Mouse (Mus musculus) heart, postnatal 0 days (tissue): ENCODE measurements around the gene 4930505A04Rik. TPM values are rescaled to one million over a fixed set of nuclear protein-coding genes. Genes with fewer than 3 reads are reported as not detected.

Experiments
- ATAC-seq: fragments of 200-750 bp; cut with Nextera tagmentation; 2 replicates; pipeline ENCODE4 v1.8.0; 2017; ENCODE audit warnings: low read depth, moderate number of reproducible peaks, moderate library complexity; ENCODE audit not compliant: insufficient read depth
- DNase-seq: peaks from one replicate; pipeline ENCODE4 v3.0.0-alpha.2; 2016; ENCODE audit warnings: low spot score
- H3K27ac ChIP-seq: fragments of 300-500 bp; sonication (generic); 2 replicates; pipeline ENCODE4 v1.5.1; 2014; ENCODE audit warnings: low read depth, mild to moderate bottlenecking
- H3K27me3 ChIP-seq: fragments of 300-500 bp; sonication (generic); 2 replicates; pipeline ENCODE4 v1.6.1; 2014; ENCODE audit warnings: low read length, mixed read lengths; ENCODE audit not compliant: control insufficient read depth, insufficient read depth
- H3K36me3 ChIP-seq: fragments of 300-500 bp; sonication (generic); replicated peaks from 2 replicates; pipeline ENCODE4 v1.6.1; 2014; ENCODE audit warnings: low read length, mixed read lengths; ENCODE audit not compliant: control insufficient read depth, insufficient read depth
- H3K4me1 ChIP-seq: fragments of 300-500 bp; sonication (generic); 2 replicates; pipeline ENCODE4 v1.6.1; 2014; ENCODE audit warnings: antibody characterized with exemption; ENCODE audit not compliant: control insufficient read depth, insufficient read depth
- H3K4me2 ChIP-seq: fragments of 300-500 bp; sonication (generic); 2 replicates; pipeline ENCODE4 v1.6.1; 2014; ENCODE audit warnings: low read depth, mild to moderate bottlenecking, low read length, moderate library complexity
- H3K4me3 ChIP-seq: fragments of 300-500 bp; sonication (generic); 2 replicates; pipeline ENCODE4 v1.5.1; 2014; ENCODE audit warnings: low read depth, low read length
- H3K9ac ChIP-seq: fragments of 300-500 bp; sonication (generic); replicated peaks from 2 replicates; pipeline ENCODE4 v1.6.1; 2014; ENCODE audit warnings: low read depth, low read length, mixed read lengths
- H3K9me3 ChIP-seq: fragments of 300-500 bp; sonication (generic); replicated peaks from 2 replicates; pipeline ENCODE4 v1.6.1; 2016; ENCODE audit warnings: low read length; ENCODE audit not compliant: control insufficient read depth
- CTCF ChIP-seq: IDR thresholded peaks from 2 replicates; pipeline ENCODE4 v1.5.1; 2016; ENCODE audit warnings: antibody characterized with exemption, control low read depth, low read depth
- EP300 ChIP-seq: IDR thresholded peaks from 2 replicates; pipeline ENCODE4 v1.6.1; 2016; ENCODE audit warnings: antibody characterized with exemption, low read depth
- WGBS: fragments of 180-500 bp; shearing (Covaris S2); extraction: QIAGEN DNeasy Blood & Tissue Kit; methylation state at CpG from one replicate; pipeline ENCODE4 v1.1.7; 2014; 5-methylcytosine and 5-hydroxymethylcytosine counted together
- polyA plus RNA-seq: library from polyadenylated mRNA; unstranded; fragments of >200 nt; fragmentation: Nextera tagmentation; extraction: Ambion mirVana; gene quantifications from 2 replicates; pipeline ENCODE4 v1.2.1, GENCODE M21; 2015
- total RNA-seq: library from RNA; depleted of rRNA; stranded (reverse); fragments of >200 nt; gene quantifications from 2 replicates; pipeline ENCODE4 v1.2.3, GENCODE M21; 2014; ENCODE audit warnings: low replicate concordance

4930505A04Rik gene
- total and polyA plus RNA-seq, 2 experiments from 2014 or later: not detected

- ATAC-seq (no peak), DNase-seq (no peak)
- no peaks in the 10 kb centered on the region for H3K4me1 ChIP-seq
- no peak overlapping the region for H3K9ac ChIP-seq
- no peak overlapping the region for H3K4me3 ChIP-seq
- no peak overlapping the region for H3K4me2 ChIP-seq
- no peaks in the 10 kb centered on the region for H3K27me3 ChIP-seq
- H3K36me3 ChIP-seq: no peaks in the 10 kb centered on the region
- TF ChIP-seq CTCF (no peak), EP300 (no peak)
- no peak overlapping the region for H3K27ac ChIP-seq
- H3K9me3 ChIP-seq: peaks cover 3% of the 10 kb centered on the region; the same call in 1 of the 2 replicates
These were observed 20.1 kb upstream of the 4930505A04Rik start for GRCm38 (mm10) chr11:30491515-30492260.

- 62% methylated on average over 9 of the region's 10 CpGs for WGBS
- H3K9me3 ChIP-seq: no peaks in the 10 kb centered on the region
These were observed 16.6 kb upstream of the 4930505A04Rik start for GRCm38 (mm10) chr11:30488183-30488582.

GRCm38 (mm10) chr11:30483286-30483685 lies 11.7 kb upstream of the 4930505A04Rik start:
- Histone ChIP-seq H3K27me3 (no peaks in the 10 kb centered on the region), H3K9ac (no peak overlapping the region), H3K9me3 (no peaks in the 10 kb centered on the region), H3K4me1 (no peaks in the 10 kb centered on the region), H3K27ac (no peak overlapping the region), H3K4me2 (no peak overlapping the region), H3K4me3 (no peak overlapping the region), H3K36me3 (no peaks in the 10 kb centered on the region)
- peak; percentile 7 for DNase-seq
- TF ChIP-seq CTCF (no peak), EP300 (no peak)
- 68% methylated on average over 4 of the region's 4 CpGs for WGBS
- ATAC-seq: no peak

More at GRCm38 (mm10) chr11:30488183-30488582, 16.6 kb upstream of the 4930505A04Rik start:
- H3K27me3 ChIP-seq: no peaks in the 10 kb centered on the region
- ATAC-seq (no peak), DNase-seq (no peak)
- H3K4me1 ChIP-seq: no peaks in the 10 kb centered on the region
- H3K36me3 ChIP-seq: no peaks in the 10 kb centered on the region
- H3K4me3 ChIP-seq: no peak overlapping the region
- no peak overlapping the region for H3K27ac ChIP-seq
- TF ChIP-seq EP300 (no peak), CTCF (no peak)
- H3K4me2 ChIP-seq: no peak overlapping the region
- no peak overlapping the region for H3K9ac ChIP-seq

- 53% methylated on average over 8 of the region's 8 CpGs for WGBS
- peaks cover 5% of the 10 kb centered on the region for H3K4me1 ChIP-seq
- TF ChIP-seq CTCF (no peak), EP300 (no peak)
- DNase-seq (no peak), ATAC-seq (no peak)
- H3K4me2 ChIP-seq: peak overlapping the region; percentile 70
- H3K9ac ChIP-seq: no peak overlapping the region
- H3K27me3 ChIP-seq: no peaks in the 10 kb centered on the region
- 0 out of 2 replicates have a peak overlapping the region, but pooled peaks have one; percentile 51 for H3K4me3 ChIP-seq
- H3K9me3 ChIP-seq: no peaks in the 10 kb centered on the region
- H3K27ac ChIP-seq: peak overlapping the region; percentile 61
- H3K36me3 ChIP-seq: no peaks in the 10 kb centered on the region
These were observed 440 bp downstream of the 4930505A04Rik start for GRCm38 (mm10) chr11:30471187-30471586.

GRCm38 (mm10) chr11:30454331-30454730 lies 17.3 kb downstream of the 4930505A04Rik start:
- peak overlapping the region; percentile 42 for H3K4me2 ChIP-seq
- ATAC-seq (peak; percentile 51; the same call in 1 of the 2 replicates), DNase-seq (peak; percentile 63)
- no peaks in the 10 kb centered on the region for H3K9me3 ChIP-seq
- H3K27ac ChIP-seq: 0 out of 2 replicates have a peak overlapping the region, but pooled peaks have one; percentile 46
- H3K36me3 ChIP-seq: no peaks in the 10 kb centered on the region
- H3K9ac ChIP-seq: no peak overlapping the region
- no peaks in the 10 kb centered on the region for H3K27me3 ChIP-seq
- peaks cover 7% of the 10 kb centered on the region; the same call in 1 of the 2 replicates for H3K4me1 ChIP-seq
- 23% methylated on average over 4 of the region's 4 CpGs for WGBS
- TF ChIP-seq EP300 (no peak), CTCF (no peak)
- no peak overlapping the region for H3K4me3 ChIP-seq
